ENCODE assay signal across 8 mouse cellular contexts in the genomic region with DNA sequence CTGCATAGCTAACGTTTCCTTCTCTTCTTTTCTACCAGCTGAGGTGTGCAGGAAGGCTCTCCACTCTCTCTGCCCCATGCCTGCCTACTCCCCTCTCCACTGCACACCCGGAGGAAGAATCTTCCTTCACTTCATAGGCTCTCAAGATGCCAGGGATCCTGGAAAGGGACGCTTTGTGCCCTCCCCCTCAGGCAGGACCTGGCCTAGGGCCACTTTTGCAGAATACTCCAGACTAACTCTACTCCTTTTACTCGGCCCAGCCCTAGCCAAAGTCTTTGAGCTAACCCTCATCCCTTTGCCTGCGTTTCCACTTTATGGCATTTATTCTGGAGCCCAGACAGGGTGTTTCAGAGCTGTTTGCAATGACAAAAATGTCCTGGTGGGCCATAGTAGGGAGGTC. TPM values are rescaled to one million over a fixed set of nuclear protein-coding genes. Genes with fewer than 3 reads are reported as not detected.
DNase-seq lines count a peak whose midpoint lies in the region; ATAC-seq and TF ChIP-seq lines count a peak whose summit lies in the region.

No protein-coding gene starts in this region.

- no peak for TF ChIP-seq EP300 in ES-Bruce4 (IDR thresholded peaks at IDR 0.05; ENCODE audit: insufficient read depth, low read depth, low read length)

- H3K36me3 ChIP-seq in ES-Bruce4 (ENCODE audit: control insufficient read depth, insufficient read depth, low read length, poor library complexity, severe bottlenecking) = no peaks in the 10 kb centered on the region
- H3K36me3 ChIP-seq in forebrain, embryonic 15.5 days = no peaks in the 10 kb centered on the region
- H3K36me3 ChIP-seq in limb, embryonic 10.5 days = peaks cover 25% of the 10 kb centered on the region
- H3K36me3 ChIP-seq in neural tube, embryonic 14.5 days (ENCODE audit: control insufficient read depth, insufficient read depth, low read length) = no peaks in the 10 kb centered on the region

- peak overlapping the region; percentile 80 for H3K4me3 ChIP-seq in gastrocnemius, adult 2 months
- peak overlapping the region; percentile 90 for H3K4me3 ChIP-seq in ES-Bruce4 (ENCODE audit: low read depth, low read length)
- peak overlapping the region; percentile 96 for H3K4me3 ChIP-seq in forebrain, embryonic 15.5 days
- H3K4me3 ChIP-seq in limb, embryonic 10.5 days = peak overlapping the region; percentile 90
- peak overlapping the region; percentile 79 for H3K4me3 ChIP-seq in neural tube, embryonic 14.5 days (ENCODE audit: low read depth, low read length)

- H3K27ac ChIP-seq in gastrocnemius, adult 2 months = peak overlapping the region; percentile 95
- peak overlapping the region; percentile 51 for H3K27ac ChIP-seq in ES-Bruce4 (ENCODE audit: insufficient read depth, low read length)
- peak overlapping the region; percentile 96 for H3K27ac ChIP-seq in forebrain, embryonic 15.5 days (replicated peaks)
- peak overlapping the region; percentile 90 for H3K27ac ChIP-seq in limb, embryonic 10.5 days
- peak overlapping the region; percentile 97 for H3K27ac ChIP-seq in neural tube, embryonic 14.5 days (ENCODE audit: low read depth, low read length)

- H3K9ac ChIP-seq in ES-Bruce4 (ENCODE audit: low read depth, poor library complexity, severe bottlenecking) = peak overlapping the region; percentile 64
- H3K9ac ChIP-seq in forebrain, embryonic 15.5 days (replicated peaks) = peak overlapping the region; percentile 82
- peak overlapping the region; percentile 68 for H3K9ac ChIP-seq in neural tube, embryonic 14.5 days (replicated peaks; ENCODE audit: low read depth, low read length)

- no peaks in the 10 kb centered on the region for H3K27me3 ChIP-seq in ES-Bruce4 (ENCODE audit: control insufficient read depth, insufficient read depth, low read length, poor library complexity, severe bottlenecking)
- no peaks in the 10 kb centered on the region for H3K27me3 ChIP-seq in forebrain, embryonic 15.5 days
- peaks cover 37% of the 10 kb centered on the region for H3K27me3 ChIP-seq in limb, embryonic 10.5 days (ENCODE audit: low read depth, poor library complexity, severe bottlenecking)
- no peaks in the 10 kb centered on the region for H3K27me3 ChIP-seq in neural tube, embryonic 14.5 days (ENCODE audit: control insufficient read depth, insufficient read depth, low read length)

- no peak for TF ChIP-seq CTCF in gastrocnemius, adult 2 months (IDR thresholded peaks at IDR 0.05)
- TF ChIP-seq CTCF in ES-Bruce4 (IDR thresholded peaks at IDR 0.05; ENCODE audit: low read depth, low read length) = no peak

- TF ChIP-seq POLR2A in ES-Bruce4 (IDR thresholded peaks at IDR 0.05; ENCODE audit: insufficient read depth, low read length) = no peak

- 14% methylated on average over 5 of the region's 5 CpGs for WGBS in forebrain, embryonic 15.5 days
- 22% methylated on average over 5 of the region's 5 CpGs for WGBS in limb, embryonic 10.5 days
- WGBS in neural tube, embryonic 14.5 days = 19% methylated on average over 5 of the region's 5 CpGs

- H3K4me2 ChIP-seq in forebrain, embryonic 15.5 days (replicated peaks) = peak overlapping the region; percentile 97
- peak overlapping the region; percentile 97 for H3K4me2 ChIP-seq in neural tube, embryonic 14.5 days (ENCODE audit: low read depth, low read length)

- peak; percentile 46 for ATAC-seq in forebrain, embryonic 15.5 days (replicated peaks)
- no peak; the same call in none of the 2 replicates for ATAC-seq in neural tube, embryonic 14.5 days (ENCODE audit: low read depth)

- DNase-seq in gastrocnemius, adult 2 months = peak; percentile 62
- no peak for DNase-seq in gastrocnemius, adult 8-10 months (ENCODE audit: low spot score in 2 of 2)
- no peak for DNase-seq in limb, embryonic 10.5 days (ENCODE audit: low spot score)
- no peak for DNase-seq in thymus, postnatal 0 days (ENCODE audit: low spot score)
- no peak for DNase-seq in urinary bladder, postnatal 25 days (ENCODE audit: low spot score)

- intact Hi-C loops in gastrocnemius, adult 2 months (cut with DNase I) = loop anchor here (5.0 kb wide), 1 partner anchor 35 kb away; the partner anchor contains the start of genes Apopt1 and Bag5

- H3K4me1 ChIP-seq in ES-Bruce4 (ENCODE audit: control insufficient read depth, insufficient read depth, low read length) = peaks cover 4% of the 10 kb centered on the region
- peaks cover 29% of the 10 kb centered on the region for H3K4me1 ChIP-seq in forebrain, embryonic 15.5 days
- H3K4me1 ChIP-seq in limb, embryonic 10.5 days = peaks cover 29% of the 10 kb centered on the region
- H3K4me1 ChIP-seq in neural tube, embryonic 14.5 days (ENCODE audit: control insufficient read depth, insufficient read depth, low read length) = peaks cover 23% of the 10 kb centered on the region

- H3K9me3 ChIP-seq in ES-Bruce4 (replicated peaks; ENCODE audit: control insufficient read depth, insufficient read depth, low read length, poor library complexity, severe bottlenecking) = no peaks in the 10 kb centered on the region
- no peaks in the 10 kb centered on the region for H3K9me3 ChIP-seq in forebrain, embryonic 15.5 days
- H3K9me3 ChIP-seq in limb, embryonic 10.5 days (replicated peaks) = no peaks in the 10 kb centered on the region
- no peaks in the 10 kb centered on the region for H3K9me3 ChIP-seq in neural tube, embryonic 14.5 days (ENCODE audit: control insufficient read depth, low read length)

RNA-seq across cellular contexts. Expression of gene Trmt61a, which starts 0.5 kb away (rescaled TPM):
- 1 to 10 TPM; 3.1 to 3.8 TPM for total RNA-seq in gastrocnemius, adult 2 months (2021)
- 1 to 10 TPM; 2.1 to 2.7 (median 2.5) TPM for total RNA-seq in gastrocnemius, adult 8-10 months (2022)
- 13.0 and 14.8 TPM in 2 replicates for polyA plus RNA-seq in ES-Bruce4 (2011; ENCODE audit: insufficient read depth, insufficient read length, low read depth, missing spikeins)
- polyA plus RNA-seq in forebrain, embryonic 15.5 days (2015; fragmentation: Nextera tagmentation; extraction: Ambion mirVana) = 10.6 and 12.0 TPM in 2 replicates
- 18.2 and 21.0 TPM in 2 replicates for polyA plus RNA-seq in limb, embryonic 10.5 days (2016; fragmentation: Nextera tagmentation; extraction: Ambion mirVana)
- 4.3 and 5.0 TPM in 2 replicates for polyA plus RNA-seq in neural tube, embryonic 14.5 days (2014; fragmentation: Nextera tagmentation; extraction: Ambion mirVana)
- polyA plus RNA-seq in thymus, postnatal 0 days (2015; fragmentation: Nextera tagmentation; extraction: Ambion mirVana) = 9.8 and 12.0 TPM in 2 replicates

RNA-seq across cellular contexts. Expression of gene Ckb, which starts 5.3 kb away (rescaled TPM):
- 10 to 100 TPM in 1 of 2 experiments, 1 to 10 TPM in 1; 6.7 to 10.8 TPM for total RNA-seq in gastrocnemius, adult 2 months (2021)
- 1 to 10 TPM; 2.8 to 8.5 (median 5.7) TPM for total RNA-seq in gastrocnemius, adult 8-10 months (2022)
- 140 and 147 TPM in 2 replicates for polyA plus RNA-seq in ES-Bruce4 (2011; ENCODE audit: insufficient read depth, insufficient read length, low read depth, missing spikeins)
- polyA plus RNA-seq in forebrain, embryonic 15.5 days (2015; fragmentation: Nextera tagmentation; extraction: Ambion mirVana) = 1,536 and 1,584 TPM in 2 replicates
- polyA plus RNA-seq in limb, embryonic 10.5 days (2016; fragmentation: Nextera tagmentation; extraction: Ambion mirVana) = 46.5 and 55.9 TPM in 2 replicates
- polyA plus RNA-seq in neural tube, embryonic 14.5 days (2014; fragmentation: Nextera tagmentation; extraction: Ambion mirVana) = 1,430 and 1,628 TPM in 2 replicates
- 137 and 143 TPM in 2 replicates for polyA plus RNA-seq in thymus, postnatal 0 days (2015; fragmentation: Nextera tagmentation; extraction: Ambion mirVana)

RNA-seq across cellular contexts. Expression of gene Bag5, which starts 35.6 kb away (rescaled TPM):
- total RNA-seq in gastrocnemius, adult 2 months (2021) = 10 to 100 TPM; 14.7 to 19.2 TPM
- total RNA-seq in gastrocnemius, adult 8-10 months (2022) = 10 to 100 TPM; 11.4 to 19.6 (median 16.3) TPM
- 13.4 and 14.6 TPM in 2 replicates for polyA plus RNA-seq in ES-Bruce4 (2011; ENCODE audit: insufficient read depth, insufficient read length, low read depth, missing spikeins)
- 65.1 and 69.1 TPM in 2 replicates for polyA plus RNA-seq in forebrain, embryonic 15.5 days (2015; fragmentation: Nextera tagmentation; extraction: Ambion mirVana)
- 52.6 and 52.9 TPM in 2 replicates for polyA plus RNA-seq in limb, embryonic 10.5 days (2016; fragmentation: Nextera tagmentation; extraction: Ambion mirVana)
- 68.1 and 71.8 TPM in 2 replicates for polyA plus RNA-seq in neural tube, embryonic 14.5 days (2014; fragmentation: Nextera tagmentation; extraction: Ambion mirVana)
- polyA plus RNA-seq in thymus, postnatal 0 days (2015; fragmentation: Nextera tagmentation; extraction: Ambion mirVana) = 50.7 and 54.1 TPM in 2 replicates

RNA-seq across cellular contexts. Expression of gene Apopt1, which starts 35.6 kb away (rescaled TPM):
- total RNA-seq in gastrocnemius, adult 2 months (2021) = 10 to 100 TPM; 37.4 to 46.7 TPM
- 10 to 100 TPM; 36.2 to 40.8 (median 38.9) TPM for total RNA-seq in gastrocnemius, adult 8-10 months (2022)
- polyA plus RNA-seq in ES-Bruce4 (2011; ENCODE audit: insufficient read depth, insufficient read length, low read depth, missing spikeins) = 49.1 and 49.4 TPM in 2 replicates
- polyA plus RNA-seq in forebrain, embryonic 15.5 days (2015; fragmentation: Nextera tagmentation; extraction: Ambion mirVana) = 48.2 and 48.7 TPM in 2 replicates
- 57.4 and 64.8 TPM in 2 replicates for polyA plus RNA-seq in limb, embryonic 10.5 days (2016; fragmentation: Nextera tagmentation; extraction: Ambion mirVana)
- polyA plus RNA-seq in neural tube, embryonic 14.5 days (2014; fragmentation: Nextera tagmentation; extraction: Ambion mirVana) = 65.7 and 69.6 TPM in 2 replicates
- polyA plus RNA-seq in thymus, postnatal 0 days (2015; fragmentation: Nextera tagmentation; extraction: Ambion mirVana) = 60.1 and 66.6 TPM in 2 replicates
